Mouse (Mus musculus) intestine, embryonic 16.5 days (tissue): Measurements from ENCODE around the gene Pth2r. TPM values are rescaled to one million over a fixed set of nuclear protein-coding genes. Genes with fewer than 3 reads are reported as not detected.

Experiments used
- ATAC-seq: fragments of 200-750 bp; cut with Nextera tagmentation; 2 replicates; pipeline ENCODE4 v1.8.0; 2017; ENCODE audit warnings: moderate TSS enrichment, moderate library complexity
- H3K27ac ChIP-seq: fragments of 300-500 bp; sonication (generic); 2 replicates; pipeline ENCODE4 v1.5.1; 2014; ENCODE audit warnings: mild to moderate bottlenecking, low read length
- H3K27me3 ChIP-seq: fragments of 300-500 bp; sonication (generic); replicated peaks from 2 replicates; pipeline ENCODE4 v1.6.1; 2014; ENCODE audit warnings: low read length, control low read depth, mixed read lengths; ENCODE audit not compliant: control insufficient read depth, insufficient read depth
- H3K36me3 ChIP-seq: fragments of 300-500 bp; sonication (generic); 2 replicates; pipeline ENCODE4 v1.6.1; 2014; ENCODE audit warnings: low read length, control low read depth; ENCODE audit not compliant: control insufficient read depth, insufficient read depth
- H3K4me1 ChIP-seq: fragments of 300-500 bp; sonication (generic); 2 replicates; pipeline ENCODE4 v1.6.1; 2014; ENCODE audit warnings: low read length, control low read depth, mixed read lengths; ENCODE audit not compliant: control insufficient read depth, insufficient read depth
- H3K4me2 ChIP-seq: fragments of 300-500 bp; sonication (generic); 2 replicates; pipeline ENCODE4 v1.6.1; 2014; ENCODE audit warnings: low read depth, low read length, control low read depth
- H3K4me3 ChIP-seq: fragments of 300-500 bp; sonication (generic); 2 replicates; pipeline ENCODE4 v1.5.1; 2014; ENCODE audit warnings: mild to moderate bottlenecking, low read length
- H3K9ac ChIP-seq: fragments of 300-500 bp; sonication (generic); 2 replicates; pipeline ENCODE4 v1.6.1; 2014; ENCODE audit warnings: low read depth, low read length
- H3K9me3 ChIP-seq: fragments of 300-500 bp; sonication (generic); 2 replicates; pipeline ENCODE4 v1.6.1; 2016; ENCODE audit warnings: low read length, control low read depth; ENCODE audit not compliant: control insufficient read depth
- WGBS: fragments of 180-500 bp; shearing (Covaris S2); extraction: QIAGEN DNeasy Blood & Tissue Kit; methylation state at CpG from one replicate; pipeline ENCODE4 v1.1.7; 2014; 5-methylcytosine and 5-hydroxymethylcytosine counted together
- polyA plus RNA-seq: library from polyadenylated mRNA; unstranded; fragments of >200 nt; fragmentation: Nextera tagmentation; extraction: Ambion mirVana; gene quantifications from 2 replicates; pipeline ENCODE4 v1.2.1, GENCODE M21; 2015

Pth2r gene
- polyA plus RNA-seq, 1 experiment from 2014 or later, result not detected

- H3K36me3 ChIP-seq, result no peaks in the 10 kb centered on the region
- no peaks in the 10 kb centered on the region for H3K27me3 ChIP-seq
- H3K4me2 ChIP-seq, result no peak overlapping the region
- ATAC-seq, result no peak
- no peaks in the 10 kb centered on the region for H3K4me1 ChIP-seq
- no peak overlapping the region for H3K27ac ChIP-seq
- WGBS, result 74% methylated on average over 5 of the region's 5 CpGs
- no peak overlapping the region for H3K9ac ChIP-seq
- no peak overlapping the region for H3K4me3 ChIP-seq
- no peaks in the 10 kb centered on the region for H3K9me3 ChIP-seq
Measured at GRCm38 (mm10) chr1:65407441-65407840, 125.6 kb downstream of the Pth2r start.

- WGBS, result 97% methylated on average over 2 of the region's 2 CpGs
- Histone ChIP-seq H3K4me2 (no peak overlapping the region), H3K36me3 (no peaks in the 10 kb centered on the region), H3K9ac (no peak overlapping the region), H3K9me3 (no peaks in the 10 kb centered on the region), H3K27me3 (no peaks in the 10 kb centered on the region), H3K27ac (no peak overlapping the region), H3K4me3 (no peak overlapping the region), H3K4me1 (no peaks in the 10 kb centered on the region)
- no peak for ATAC-seq
Measured at GRCm38 (mm10) chr1:65420909-65421308, 139.1 kb downstream of the Pth2r start.

- Histone ChIP-seq H3K36me3 (no peaks in the 10 kb centered on the region), H3K4me3 (no peak overlapping the region), H3K9me3 (no peaks in the 10 kb centered on the region), H3K4me2 (no peak overlapping the region), H3K27me3 (no peaks in the 10 kb centered on the region), H3K4me1 (no peaks in the 10 kb centered on the region), H3K27ac (no peak overlapping the region), H3K9ac (no peak overlapping the region)
- ATAC-seq, result no peak
Measured at GRCm38 (mm10) chr1:65422501-65423010, 140.7 kb downstream of the Pth2r start.

Other genes with a start within 250 kb of the Pth2r start
- gene Akr1cl, start 249.3 kb upstream of the Pth2r start, polyA plus RNA-seq, result 0.11 and 1.4 TPM in 2 replicates
- gene Cryge, start 230.9 kb upstream of the Pth2r start, polyA plus RNA-seq, result not detected in 2 replicates
- gene Crygd, start 218.6 kb upstream of the Pth2r start, polyA plus RNA-seq, result not detected in 2 replicates
- gene Crygc, start 208.4 kb upstream of the Pth2r start, polyA plus RNA-seq, result not detected in 2 replicates
- gene Crygb, start 199.8 kb upstream of the Pth2r start, polyA plus RNA-seq, result not detected in 2 replicates
- not detected in 2 replicates for gene Cryga, start 178.7 kb upstream of the Pth2r start, polyA plus RNA-seq
- not detected in 2 replicates for gene Gm28845, start 162.5 kb upstream of the Pth2r start, polyA plus RNA-seq
- 0.34 TPM in 1 of 2 replicates, not detected in the other for gene D630023F18Rik, start 158.8 kb upstream of the Pth2r start, polyA plus RNA-seq
- gene Idh1, start 95.6 kb upstream of the Pth2r start, polyA plus RNA-seq, result 302 and 321 TPM in 2 replicates
- gene Pikfyve, start 95.4 kb upstream of the Pth2r start, polyA plus RNA-seq, result 6.2 and 8.8 TPM in 2 replicates